Mouse (Mus musculus) CH12.LX (cell line): ENCODE results near the gene Cfap70. TPM values are rescaled to one million over a fixed set of nuclear protein-coding genes. Genes with fewer than 3 reads are reported as not detected.

Experiments
- polyA plus RNA-seq: library from polyadenylated mRNA; unstranded; fragments of >175 nt; gene quantifications from 2 replicates; pipeline ENCODE4 v1.2.1, GENCODE M21; 2012; ENCODE audit warnings: low read depth; ENCODE audit not compliant: insufficient read length
- total RNA-seq, 2 experiments: library from RNA; depleted of rRNA; stranded (reverse); fragments of 300-350 nt in 1 of 2; fragments of >200 nt in 1 of 2; gene quantifications; 2 replicates each; pipeline ENCODE4 v1.2.3; 2012 to 2014

Cfap70 gene
- total and polyA plus RNA-seq, 3 experiments: 0.04 to 0.36 TPM; not detected in 1

Other genes with a start within 250 kb of the Cfap70 start
- gene Kcnk16, start 183.0 kb downstream of the Cfap70 start, total RNA-seq (2012; rRNA removed): not detected in 2 replicates
- gene Kcnk16, start 183.0 kb downstream of the Cfap70 start, total RNA-seq (2014; rRNA removed): not detected in 2 replicates
- gene Kcnk16, start 183.0 kb downstream of the Cfap70 start, polyA plus RNA-seq: not detected in 2 replicates
- gene Nudt13, start 157.5 kb downstream of the Cfap70 start, total RNA-seq (2012; rRNA removed): 11.2 and 14.8 TPM in 2 replicates
- 10.9 and 12.9 TPM in 2 replicates for gene Nudt13, start 157.5 kb downstream of the Cfap70 start, total RNA-seq (2014; rRNA removed)
- gene Nudt13, start 157.5 kb downstream of the Cfap70 start, polyA plus RNA-seq: 11.1 and 11.4 TPM in 2 replicates
- 61.4 and 72.5 TPM in 2 replicates for gene Ecd, start 104.1 kb downstream of the Cfap70 start, total RNA-seq (2012; rRNA removed)
- gene Ecd, start 104.1 kb downstream of the Cfap70 start, total RNA-seq (2014; rRNA removed): 105 TPM in 2 replicates
- gene Ecd, start 104.1 kb downstream of the Cfap70 start, polyA plus RNA-seq: 98.3 and 112 TPM in 2 replicates
- gene Fam149b, start 104.1 kb downstream of the Cfap70 start, total RNA-seq (2012; rRNA removed): 15.8 and 16.7 TPM in 2 replicates
- gene Fam149b, start 104.1 kb downstream of the Cfap70 start, total RNA-seq (2014; rRNA removed): 19.3 and 21.9 TPM in 2 replicates
- 19.8 and 20.0 TPM in 2 replicates for gene Fam149b, start 104.1 kb downstream of the Cfap70 start, polyA plus RNA-seq
- gene Dnajc9, start 63.3 kb downstream of the Cfap70 start, total RNA-seq (2012; rRNA removed): 123 and 147 TPM in 2 replicates
- 223 and 261 TPM in 2 replicates for gene Dnajc9, start 63.3 kb downstream of the Cfap70 start, total RNA-seq (2014; rRNA removed)
- gene Dnajc9, start 63.3 kb downstream of the Cfap70 start, polyA plus RNA-seq: 166 and 208 TPM in 2 replicates
- 112 and 128 TPM in 2 replicates for gene Mrps16, start 58.6 kb downstream of the Cfap70 start, total RNA-seq (2012; rRNA removed)
- gene Mrps16, start 58.6 kb downstream of the Cfap70 start, total RNA-seq (2014; rRNA removed): 92.9 and 97.2 TPM in 2 replicates
- 107 and 110 TPM in 2 replicates for gene Mrps16, start 58.6 kb downstream of the Cfap70 start, polyA plus RNA-seq
- gene Anxa7, start 27.9 kb upstream of the Cfap70 start, total RNA-seq (2012; rRNA removed): 60.2 and 63.3 TPM in 2 replicates
- 89.2 and 91.9 TPM in 2 replicates for gene Anxa7, start 27.9 kb upstream of the Cfap70 start, total RNA-seq (2014; rRNA removed)
- 83.8 and 99.3 TPM in 2 replicates for gene Anxa7, start 27.9 kb upstream of the Cfap70 start, polyA plus RNA-seq
- 0.59 and 0.63 TPM in 2 replicates for gene Mss51, start 44.7 kb upstream of the Cfap70 start, total RNA-seq (2012; rRNA removed)
- 0.45 and 0.47 TPM in 2 replicates for gene Mss51, start 44.7 kb upstream of the Cfap70 start, total RNA-seq (2014; rRNA removed)
- gene Mss51, start 44.7 kb upstream of the Cfap70 start, polyA plus RNA-seq: 1.1 and 1.5 TPM in 2 replicates
- 23.6 and 25.7 TPM in 2 replicates for gene Ppp3cb, start 94.3 kb upstream of the Cfap70 start, total RNA-seq (2012; rRNA removed)
- 50.6 and 55.3 TPM in 2 replicates for gene Ppp3cb, start 94.3 kb upstream of the Cfap70 start, total RNA-seq (2014; rRNA removed)
- 53.8 and 61.1 TPM in 2 replicates for gene Ppp3cb, start 94.3 kb upstream of the Cfap70 start, polyA plus RNA-seq
- 5.3 TPM in 2 replicates for gene Usp54, start 188.8 kb upstream of the Cfap70 start, total RNA-seq (2012; rRNA removed)
- 4.5 and 5.4 TPM in 2 replicates for gene Usp54, start 188.8 kb upstream of the Cfap70 start, total RNA-seq (2014; rRNA removed)
- 9.1 and 11.7 TPM in 2 replicates for gene Usp54, start 188.8 kb upstream of the Cfap70 start, polyA plus RNA-seq
- 1.0 and 1.7 TPM in 2 replicates for gene Myoz1, start 204.3 kb upstream of the Cfap70 start, total RNA-seq (2012; rRNA removed)
- gene Myoz1, start 204.3 kb upstream of the Cfap70 start, total RNA-seq (2014; rRNA removed): 1.6 and 2.4 TPM in 2 replicates
- 2.3 and 2.6 TPM in 2 replicates for gene Myoz1, start 204.3 kb upstream of the Cfap70 start, polyA plus RNA-seq
- gene Synpo2l, start 216.1 kb upstream of the Cfap70 start, total RNA-seq (2012; rRNA removed): 0.04 TPM in 2 replicates
- not detected in 2 replicates for gene Synpo2l, start 216.1 kb upstream of the Cfap70 start, total RNA-seq (2014; rRNA removed)
- 0.13 and 0.26 TPM in 2 replicates for gene Synpo2l, start 216.1 kb upstream of the Cfap70 start, polyA plus RNA-seq
- gene Sec24c, start 222.1 kb upstream of the Cfap70 start, total RNA-seq (2012; rRNA removed): 95.9 and 103 TPM in 2 replicates
- gene Sec24c, start 222.1 kb upstream of the Cfap70 start, total RNA-seq (2014; rRNA removed): 51.2 and 57.0 TPM in 2 replicates
- gene Sec24c, start 222.1 kb upstream of the Cfap70 start, polyA plus RNA-seq: 107 and 122 TPM in 2 replicates
- gene Fut11, start 242.7 kb upstream of the Cfap70 start, total RNA-seq (2012; rRNA removed): 2.6 and 2.9 TPM in 2 replicates
- gene Fut11, start 242.7 kb upstream of the Cfap70 start, total RNA-seq (2014; rRNA removed): 3.5 and 3.7 TPM in 2 replicates
- gene Fut11, start 242.7 kb upstream of the Cfap70 start, polyA plus RNA-seq: 3.8 and 4.0 TPM in 2 replicates